Mouse (Mus musculus) kidney, postnatal 25 days (tissue): ENCODE results near the gene Mast4.

Experiments
- DNase-seq, 2 experiments: peaks; one replicate each; pipeline ENCODE4 v3.0.0; 2021; ENCODE audit warnings: mixed read lengths in 2 of 2

Mast4 gene

DNA sequence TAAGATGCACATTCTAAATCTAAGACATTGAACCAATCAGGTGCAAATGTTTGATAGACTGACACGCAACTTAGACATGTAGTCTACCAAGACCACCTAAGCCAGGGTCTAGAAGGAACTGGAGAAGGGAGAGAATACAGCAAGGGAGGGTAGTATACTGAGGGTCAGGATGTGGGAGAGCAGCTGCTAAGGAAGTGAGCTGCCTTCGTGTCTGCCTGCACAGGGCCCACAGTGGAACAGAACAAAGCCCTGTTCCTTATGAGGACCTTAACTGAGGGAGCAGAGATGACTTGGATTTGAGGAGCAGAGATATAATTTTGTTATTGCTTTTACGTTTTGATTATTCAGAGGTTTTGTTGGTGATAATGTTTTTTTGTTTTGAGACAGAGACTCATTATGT, 138.4 kb downstream of the Mast4 start:
- DNase-seq = no peak

DNA sequence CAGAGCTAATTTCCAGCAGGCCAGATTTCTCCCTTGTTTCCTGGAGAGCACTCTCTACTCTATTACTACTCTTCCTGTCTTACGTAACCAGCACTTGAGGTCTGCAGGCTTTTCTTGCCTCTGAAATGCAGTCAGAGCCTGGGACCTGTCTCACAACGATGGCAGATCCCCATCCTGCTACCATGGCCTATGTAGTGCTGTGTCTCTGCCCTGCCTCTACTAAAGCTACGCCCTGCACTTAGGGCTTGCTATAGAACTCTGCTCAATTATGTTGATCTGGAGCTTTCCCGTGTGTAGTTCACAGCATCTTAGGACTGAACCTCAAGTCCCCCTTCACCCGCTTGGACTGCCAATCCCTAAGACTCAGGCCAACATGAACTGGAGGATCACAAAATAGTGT, 150.7 kb downstream of the Mast4 start:
- DNase-seq = no peak

DNA sequence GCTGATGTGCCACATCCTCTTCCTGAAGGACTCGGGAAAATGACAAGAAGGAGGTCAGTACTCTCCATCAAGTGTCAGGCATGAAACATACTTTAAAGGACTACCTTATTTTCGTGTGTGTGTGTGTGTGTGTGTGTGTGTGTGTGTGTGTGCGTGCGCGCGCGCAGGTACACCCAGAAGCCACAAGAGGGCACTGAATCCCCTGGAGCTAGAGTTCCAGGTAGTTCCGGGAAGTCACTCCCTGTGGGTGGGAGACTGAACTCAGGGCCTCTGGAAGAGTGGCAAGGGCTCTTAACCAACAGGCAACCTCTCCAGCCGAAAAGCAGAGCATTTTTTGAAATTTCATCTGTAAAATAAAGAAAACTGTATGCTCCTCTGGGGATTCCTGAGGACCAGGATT, 152.5 kb downstream of the Mast4 start:
- DNase-seq = no peak

DNA sequence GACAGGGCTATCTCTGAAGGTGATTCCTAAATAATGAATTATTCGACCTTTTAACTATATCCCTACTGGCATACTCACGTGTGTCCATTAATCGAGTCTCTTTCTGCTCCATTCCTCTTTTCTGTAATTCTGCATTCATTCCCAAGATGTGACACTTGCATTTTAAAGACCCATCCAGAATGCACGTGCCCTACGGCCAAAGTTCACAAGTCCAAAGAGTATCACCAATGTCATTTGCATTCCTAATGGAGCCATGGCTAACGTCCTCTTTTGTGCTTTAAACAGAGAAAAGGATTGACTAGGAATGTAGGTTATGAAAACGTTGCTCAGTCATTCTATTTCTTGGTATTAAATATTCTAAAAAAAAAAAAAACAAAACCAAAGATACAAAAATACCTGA, 157.4 kb downstream of the Mast4 start:
- DNase-seq = peak; percentile 64 to 67

DNA sequence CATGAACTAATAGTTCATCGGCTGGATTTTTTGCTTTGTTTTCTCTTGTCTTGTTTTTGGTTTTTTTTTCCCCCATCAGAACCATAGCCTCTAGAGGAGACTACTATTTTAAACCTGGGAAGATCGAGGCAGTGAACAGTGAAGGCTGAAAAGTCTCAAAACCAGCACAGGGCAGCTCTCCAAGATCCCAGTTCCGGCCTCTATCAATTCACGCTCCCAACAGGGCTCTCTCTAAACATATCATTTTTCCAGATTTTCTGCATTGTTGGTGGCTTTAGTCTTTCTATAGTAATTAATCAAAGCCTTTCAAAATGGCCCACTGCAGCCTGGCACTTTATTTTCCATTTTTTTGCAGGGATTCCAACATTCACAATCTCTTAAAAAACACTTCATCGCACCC, 159.9 kb downstream of the Mast4 start:
- no peak for DNase-seq

DNA sequence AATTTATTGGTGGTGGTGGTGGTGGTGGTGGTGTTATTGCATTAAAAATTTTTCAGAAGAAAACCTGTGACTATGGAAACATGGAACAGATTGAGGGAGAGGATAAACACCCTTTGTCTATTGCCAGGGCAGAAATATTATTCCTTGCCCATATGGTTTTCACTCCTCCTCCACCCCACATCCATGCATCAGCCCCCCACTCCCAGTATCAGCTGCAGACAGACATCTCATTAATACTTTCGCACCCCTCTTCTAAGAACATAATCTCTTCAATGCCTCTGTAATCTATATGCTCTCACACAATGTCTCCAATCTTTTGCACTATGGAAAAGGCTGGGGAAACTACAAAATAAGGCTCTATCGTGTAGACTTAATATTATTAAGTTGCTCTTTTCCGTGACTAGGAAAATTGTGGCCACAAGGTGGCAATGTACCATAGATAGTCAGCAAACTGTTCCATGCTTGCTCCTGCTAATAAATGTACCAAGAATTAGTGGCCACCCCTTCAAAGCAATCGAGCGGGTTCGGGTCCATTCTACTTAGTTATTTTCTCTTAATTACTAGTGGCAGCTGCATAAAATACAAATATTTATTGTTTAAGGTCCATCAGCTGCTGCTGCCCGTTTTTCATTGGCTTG, 160.6 kb downstream of the Mast4 start:
- peak; percentile 68 to 91 for DNase-seq

DNA sequence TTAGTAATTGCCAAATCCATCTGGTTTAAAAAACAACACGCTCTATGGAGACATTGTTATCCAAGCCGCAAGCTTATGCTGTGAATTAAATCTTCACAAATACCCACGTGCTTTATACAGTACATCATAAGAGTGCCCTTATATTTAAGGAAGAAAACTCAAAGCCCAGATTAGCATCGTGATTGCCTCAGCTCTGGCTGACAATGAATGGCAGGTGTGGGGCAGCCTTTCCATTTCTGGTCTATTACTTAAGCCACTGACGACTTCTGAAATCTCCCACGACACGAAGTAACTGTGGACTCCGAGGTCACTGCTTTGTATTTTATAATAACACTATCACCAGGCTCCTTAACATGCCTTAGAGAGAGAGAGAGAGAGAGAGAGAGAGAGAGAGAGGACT, 182.4 kb downstream of the Mast4 start:
- DNase-seq = no peak

DNA sequence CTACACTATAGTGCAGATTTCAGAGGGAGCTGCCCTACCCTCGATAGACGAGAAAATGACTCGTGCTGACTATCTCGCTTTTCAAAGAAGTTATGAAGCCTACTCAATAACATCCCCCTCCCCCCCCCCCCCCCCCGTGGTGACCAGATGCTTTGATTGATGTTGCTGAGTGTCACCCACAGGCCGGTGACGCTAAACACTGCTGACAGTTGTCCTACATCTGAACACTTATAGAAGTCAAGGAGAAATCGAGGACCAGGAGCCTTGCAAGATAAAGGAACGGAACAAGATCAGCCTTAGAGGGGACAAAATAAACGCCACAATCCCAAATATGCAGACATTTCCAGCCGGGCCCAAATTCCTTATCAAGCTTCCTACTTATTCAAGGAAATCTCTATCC, 183.1 kb downstream of the Mast4 start:
- DNase-seq = no peak

DNA sequence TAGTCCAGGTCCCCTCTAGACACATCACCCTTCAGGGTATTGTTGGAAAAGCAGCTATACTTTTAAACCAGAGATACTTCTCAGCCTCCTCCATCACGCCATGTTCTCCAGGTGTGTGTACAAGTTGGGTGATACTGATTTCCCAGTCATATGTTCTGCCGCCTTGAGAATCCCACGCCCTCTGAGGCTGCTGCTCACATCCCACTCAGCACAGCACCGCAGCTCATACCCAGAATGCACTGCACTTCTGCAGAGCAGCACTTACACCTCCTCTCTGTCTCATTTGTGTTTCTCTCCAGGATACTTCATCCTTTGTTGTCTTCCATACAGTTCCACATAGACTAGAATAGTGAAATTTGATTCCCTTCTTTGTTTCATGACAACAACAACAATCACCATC, 183.6 kb downstream of the Mast4 start:
- DNase-seq = no peak

DNA sequence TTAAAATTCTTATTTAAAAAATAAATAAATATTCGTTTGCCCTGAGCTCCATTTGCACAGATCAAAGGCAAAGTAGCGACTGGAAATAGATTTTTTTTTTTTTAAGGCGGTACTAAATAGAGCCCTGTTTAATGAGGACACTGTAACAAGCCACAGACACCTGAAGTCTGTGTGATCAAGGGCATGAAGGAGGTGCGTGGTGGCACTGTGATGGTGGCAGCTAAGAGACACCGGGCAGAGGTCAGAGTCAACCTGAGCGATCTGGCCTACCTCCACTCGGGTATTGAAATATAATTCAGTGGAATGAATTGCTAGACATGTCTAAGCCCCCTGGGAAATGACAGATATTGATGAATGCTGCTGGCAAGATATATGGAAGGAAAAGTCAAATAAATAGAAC, 184.9 kb downstream of the Mast4 start:
- no peak for DNase-seq

DNA sequence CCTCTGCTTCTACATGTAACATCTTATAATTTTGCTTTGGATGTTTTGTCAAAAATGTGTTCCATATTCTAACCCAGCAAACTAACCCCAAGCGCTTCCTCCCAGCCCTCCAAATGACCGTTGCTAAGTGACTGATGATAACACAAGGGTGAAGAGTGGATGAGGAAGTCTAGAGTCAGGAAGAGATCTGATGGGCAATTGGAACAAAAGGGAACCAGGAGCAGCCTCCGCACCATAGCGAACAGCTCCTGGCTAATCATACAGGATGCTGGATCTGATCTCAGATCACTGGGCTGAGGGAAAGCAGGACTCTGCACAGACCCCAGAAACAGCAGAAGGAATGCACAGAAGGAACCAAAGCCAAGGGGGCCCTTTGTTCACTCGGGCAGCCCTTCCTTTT, 190.0 kb downstream of the Mast4 start:
- DNase-seq = no peak

DNA sequence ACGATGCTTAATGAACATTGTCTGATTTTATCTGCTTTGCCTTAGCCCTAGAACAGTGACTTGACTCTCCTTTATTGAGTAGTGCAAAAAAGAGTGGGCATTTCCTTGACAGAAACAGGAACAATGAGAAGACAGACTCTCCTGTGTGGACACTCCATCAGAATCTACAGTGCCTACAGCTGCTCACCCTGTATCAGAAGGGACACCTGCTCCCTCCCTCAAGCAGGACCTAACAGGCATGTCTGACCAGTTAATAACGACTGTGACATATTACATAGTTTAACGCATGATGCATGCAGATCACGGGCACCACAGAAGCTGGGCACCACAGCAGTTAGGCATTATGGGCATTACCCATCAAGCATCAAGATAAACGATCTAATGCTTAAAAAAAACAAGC, 193.0 kb downstream of the Mast4 start:
- no peak for DNase-seq

DNA sequence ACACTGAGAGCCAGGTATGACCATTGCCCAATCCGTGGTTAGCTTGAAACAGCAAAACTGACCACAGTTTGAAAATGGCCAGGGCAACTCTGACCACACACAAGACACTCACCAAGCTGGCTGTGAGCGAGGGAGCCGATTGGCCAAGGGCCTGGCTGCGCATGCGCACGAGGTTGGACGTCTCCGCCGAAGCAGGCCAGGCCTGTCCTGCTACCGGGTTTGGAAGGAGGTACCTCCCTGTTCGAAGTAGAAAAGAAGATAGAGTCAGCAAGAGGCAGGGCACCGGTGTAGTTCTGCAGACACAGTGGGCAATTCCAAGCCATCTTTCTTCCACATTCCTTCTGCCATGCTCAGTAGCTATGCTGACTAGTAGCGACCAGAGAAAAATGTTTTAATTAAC, 194.2 kb downstream of the Mast4 start:
- no peak for DNase-seq

DNA sequence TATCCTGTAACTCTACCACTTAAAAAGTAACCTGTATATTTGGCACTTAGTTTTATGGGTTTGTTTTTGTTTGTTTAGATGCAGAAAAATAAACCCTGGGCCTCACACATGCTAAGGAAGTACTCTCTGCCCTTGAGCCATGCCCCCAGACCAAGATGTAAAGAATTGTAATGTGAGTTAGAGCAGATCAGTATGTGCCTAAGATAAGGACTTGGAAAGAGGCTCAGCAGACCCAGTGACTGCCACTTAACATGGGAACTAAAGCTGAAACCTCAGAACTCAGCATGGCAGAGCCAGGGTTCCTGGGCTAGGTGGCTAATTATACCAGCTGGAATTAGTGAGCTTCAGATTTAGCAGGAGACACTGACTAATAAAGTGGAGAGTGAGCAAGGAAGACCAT, 196.0 kb downstream of the Mast4 start:
- no peak for DNase-seq

DNA sequence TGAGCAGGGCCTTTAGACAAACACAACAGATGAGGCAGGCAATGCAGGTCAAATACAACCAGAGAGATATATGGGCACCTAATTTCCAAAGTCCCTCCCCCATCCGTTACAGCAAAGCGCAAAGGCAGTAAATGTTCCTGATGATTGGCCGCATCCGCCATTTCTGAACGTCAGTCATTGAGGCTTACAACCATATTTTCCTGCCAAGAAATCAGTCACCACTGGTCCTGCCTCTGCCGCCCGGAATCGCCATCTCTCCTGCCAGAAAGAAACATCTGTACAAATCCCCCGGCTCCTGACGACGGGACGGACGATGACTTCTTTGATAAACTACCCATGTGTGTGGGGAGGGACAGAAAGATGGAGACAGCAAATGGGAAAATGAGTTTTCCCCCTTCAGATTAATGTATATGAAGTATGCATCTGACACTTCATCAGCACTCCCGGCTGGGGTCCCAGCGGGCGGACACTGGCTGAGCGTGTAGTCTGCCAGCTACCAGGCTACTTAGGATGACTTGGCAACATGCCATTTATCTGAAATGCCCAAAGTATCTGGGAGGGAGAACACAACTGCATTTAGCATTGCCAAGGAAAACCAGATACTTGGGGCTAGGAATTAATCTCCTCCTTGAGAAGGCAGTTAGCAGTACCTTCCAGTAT, 198.9 kb downstream of the Mast4 start:
- DNase-seq = no peak

DNA sequence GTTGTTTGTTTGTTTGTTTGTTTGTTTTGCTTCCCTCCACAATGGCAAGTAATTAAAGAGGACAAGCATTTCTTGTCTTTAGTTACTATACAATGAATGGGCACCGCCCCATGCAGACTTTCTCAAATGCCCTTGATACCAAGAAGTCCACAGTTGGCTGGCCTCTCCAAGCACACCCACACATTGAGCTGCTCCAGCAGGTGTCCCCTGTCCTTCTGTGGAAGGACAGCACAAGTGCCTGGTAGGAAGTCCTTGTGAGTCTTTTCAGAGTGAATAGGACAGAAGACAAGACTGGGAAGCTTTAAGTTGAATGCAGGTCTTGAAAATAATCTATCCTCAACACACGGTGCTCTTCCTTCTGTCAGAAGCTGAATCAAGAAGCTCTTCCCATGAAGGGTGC, 202.5 kb downstream of the Mast4 start:
- no peak for DNase-seq

DNA sequence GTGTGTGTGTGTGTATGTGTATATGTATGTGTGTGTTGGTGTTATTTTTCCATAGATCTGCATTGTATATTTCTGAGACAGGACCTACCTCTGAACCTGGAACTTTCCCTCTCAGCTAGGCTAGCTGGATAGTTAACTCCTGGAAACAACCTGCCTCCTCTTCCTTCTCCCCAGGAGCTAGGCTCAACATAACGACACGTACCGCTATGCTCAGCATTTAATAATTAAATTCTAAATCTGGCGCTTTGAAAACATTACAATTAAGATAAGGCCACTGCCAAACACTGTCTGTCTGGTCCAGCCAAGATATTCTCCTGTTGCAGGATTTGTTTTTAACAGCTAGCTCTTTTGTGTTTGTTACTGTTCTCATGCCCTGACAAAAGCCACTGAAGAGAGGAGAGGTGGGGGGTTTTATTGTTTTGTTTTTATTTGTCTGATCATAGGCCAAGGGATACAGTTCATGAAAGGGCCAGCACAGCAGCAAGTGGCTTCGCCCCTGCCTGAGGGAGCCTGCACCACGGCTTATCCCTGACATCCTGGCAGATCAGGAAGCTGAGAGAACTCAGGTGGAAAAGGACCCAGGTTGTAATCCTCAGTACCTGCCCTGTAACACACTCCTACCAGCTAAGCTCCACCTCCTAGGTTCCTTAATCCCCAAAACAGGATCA, 205.0 kb downstream of the Mast4 start:
- no peak for DNase-seq

DNA sequence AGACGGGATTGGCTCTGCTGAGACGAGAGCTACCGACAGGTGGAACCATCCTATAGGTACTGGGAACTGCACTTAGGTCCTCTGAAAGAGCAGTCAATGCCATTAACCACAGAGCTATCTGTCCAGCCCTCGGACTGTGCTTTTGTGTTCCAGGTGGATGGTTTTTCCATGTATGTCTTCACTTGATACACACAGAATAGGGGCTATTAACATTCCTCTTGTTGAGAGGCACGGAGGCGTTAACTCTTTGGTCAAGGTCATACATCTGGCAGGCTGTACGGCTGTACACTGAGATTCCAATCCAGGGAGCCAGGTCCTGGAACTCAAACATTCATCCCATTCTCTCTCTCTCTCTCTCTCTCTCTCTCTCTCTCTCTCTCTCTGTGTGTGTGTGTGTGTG, 205.6 kb downstream of the Mast4 start:
- peak in 1 of 2 experiments; percentile 47 for DNase-seq

DNA sequence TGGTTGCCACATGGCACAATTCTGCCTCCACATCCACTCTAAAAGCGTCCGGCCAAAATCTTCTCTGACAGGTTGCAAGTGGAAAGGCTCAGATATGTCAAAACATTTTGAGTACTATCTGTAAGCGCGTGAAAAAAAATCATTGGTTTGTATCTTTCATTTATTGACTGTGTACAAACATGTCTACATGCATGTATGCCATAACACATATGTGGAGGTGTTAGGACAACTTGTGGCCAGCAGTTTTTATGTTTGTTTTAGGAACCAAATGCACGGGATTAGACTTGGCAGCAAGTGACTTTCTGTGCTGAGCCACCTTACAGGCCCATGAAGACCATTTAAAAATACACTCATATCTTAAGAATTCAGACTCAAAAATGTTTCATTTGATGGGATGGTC, 206.7 kb downstream of the Mast4 start:
- no peak for DNase-seq

DNA sequence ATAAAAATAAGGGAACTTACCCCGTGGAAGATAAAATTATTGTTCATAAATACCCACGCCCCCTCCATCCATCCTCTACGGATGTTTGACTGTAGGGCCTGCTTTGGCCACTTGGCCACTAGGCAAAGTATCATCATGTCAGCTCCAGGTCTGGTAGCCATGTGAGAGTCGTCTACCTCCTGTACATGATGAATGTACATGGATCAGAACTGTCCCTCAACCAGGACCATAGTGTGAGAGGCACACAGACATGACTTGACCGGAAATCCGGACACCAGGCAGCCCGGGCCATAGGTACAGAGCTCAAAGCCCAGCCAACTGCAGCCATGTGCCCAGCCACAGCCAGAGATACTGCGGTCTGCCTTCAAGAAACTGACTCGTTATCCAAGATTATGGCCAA, 210.6 kb downstream of the Mast4 start:
- DNase-seq = no peak

DNA sequence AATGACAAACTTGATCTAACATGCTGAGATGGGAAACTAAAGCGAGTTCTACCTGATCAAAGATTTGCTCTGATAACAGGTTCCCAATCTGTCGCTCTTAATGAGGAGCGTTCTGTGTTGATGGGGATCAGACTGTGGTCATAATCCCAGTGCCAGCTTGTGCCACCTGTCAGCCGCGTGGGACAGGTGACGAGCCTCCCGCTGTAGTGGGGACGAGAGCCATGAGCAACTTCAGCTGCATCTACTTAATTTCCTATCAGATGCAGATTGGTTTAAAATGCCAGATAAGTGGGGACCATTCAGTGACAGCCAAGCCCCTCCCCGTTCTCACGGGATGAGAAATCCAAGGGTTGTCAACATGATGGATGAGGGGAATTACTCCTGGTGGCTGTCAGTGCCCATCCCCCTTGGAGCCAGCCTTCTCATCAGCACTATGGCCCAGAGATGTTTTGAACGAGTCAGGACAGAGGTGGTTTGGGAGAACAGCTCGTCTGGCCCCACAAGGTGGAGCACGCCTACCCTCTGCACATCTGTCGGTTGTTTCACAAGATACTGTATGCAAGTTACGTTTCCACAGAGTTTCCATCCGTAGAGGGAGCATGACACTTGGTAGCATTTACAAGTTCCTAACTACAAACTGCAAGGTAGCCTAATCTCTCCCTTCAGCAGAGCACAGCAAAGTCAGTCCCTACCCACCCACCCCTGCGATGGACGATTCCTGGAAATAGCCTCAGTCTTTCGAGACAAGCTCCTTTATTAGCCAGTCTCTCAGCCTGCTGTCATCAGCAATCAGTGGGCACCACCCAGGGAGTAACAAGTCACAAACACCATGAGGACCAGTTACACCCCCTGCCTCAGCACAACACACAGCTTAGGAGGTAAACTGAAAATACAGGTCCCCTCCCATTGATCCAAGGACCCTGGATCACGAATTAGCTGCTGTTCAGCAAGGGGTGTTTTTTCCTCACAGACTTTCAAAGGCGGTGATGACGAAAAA, 212.2 kb downstream of the Mast4 start:
- no peak for DNase-seq

DNA sequence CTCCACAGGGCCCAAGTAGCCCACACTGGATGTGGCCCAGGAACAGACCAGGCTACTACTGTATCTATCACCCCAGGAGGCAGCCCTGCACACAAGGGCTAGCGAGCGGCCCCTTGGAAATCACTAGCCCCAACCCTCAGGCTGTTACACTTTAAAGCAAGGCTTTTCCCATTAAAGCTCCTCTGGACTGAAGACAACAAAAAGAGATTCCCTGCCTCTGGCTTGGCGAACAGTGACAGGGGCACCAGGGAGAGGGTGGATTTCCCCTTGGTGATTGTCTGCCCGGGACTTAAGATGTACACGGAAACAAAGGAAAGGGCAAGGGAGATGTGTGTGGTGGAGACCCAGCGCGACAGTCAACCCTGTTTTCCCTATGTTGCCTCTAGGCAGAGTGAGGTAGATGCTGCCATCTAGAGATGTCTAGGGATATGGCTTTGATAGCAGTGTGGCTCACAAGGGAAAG, 213.6 kb downstream of the Mast4 start:
- peak; percentile 25 to 32 for DNase-seq

DNA sequence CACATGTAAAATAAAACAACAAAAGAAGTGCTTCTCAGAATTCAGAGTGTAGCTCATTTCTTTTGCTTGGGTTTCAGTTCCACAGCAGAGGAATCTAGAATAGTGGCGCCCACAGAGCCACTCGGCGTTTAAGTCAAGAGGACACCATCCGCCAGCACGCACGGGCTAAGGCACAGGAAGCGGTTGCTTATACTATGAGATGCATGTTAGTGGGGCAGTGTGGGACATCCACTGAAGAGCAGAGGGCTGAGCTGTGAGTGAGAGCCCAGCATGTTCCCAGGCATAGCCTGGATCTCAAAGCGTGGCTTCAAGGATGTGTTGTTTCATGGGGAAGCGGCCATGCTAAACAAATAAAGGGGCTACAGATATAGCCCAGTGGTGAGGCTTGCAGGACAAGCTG, 214.6 kb downstream of the Mast4 start:
- DNase-seq = no peak
